Mouse (Mus musculus) cerebellum, adult 9-11 months (tissue): ENCODE results near the gene N4bp2l2.

Experiments
- DNase-seq: peaks from one replicate; pipeline ENCODE4 v3.0.0; 2022

Gene N4bp2l2

GRCm38 (mm10) chr5:150595366-150596016 lies 70.5 kb downstream of the N4bp2l2 start:
- DNase-seq, result no peak

GRCm38 (mm10) chr5:150594649-150595339 lies 71.2 kb downstream of the N4bp2l2 start:
- DNase-seq, result no peak

- DNase-seq, result peak; percentile 79
These were observed 72.0 kb downstream of the N4bp2l2 start for GRCm38 (mm10) chr5:150593756-150594648.

GRCm38 (mm10) chr5:150592904-150593755 lies 72.9 kb downstream of the N4bp2l2 start:
- peak; percentile 65 for DNase-seq

GRCm38 (mm10) chr5:150592186-150592903 lies 73.6 kb downstream of the N4bp2l2 start:
- no peak for DNase-seq

GRCm38 (mm10) chr5:150589945-150590344 lies 76.0 kb downstream of the N4bp2l2 start:
- DNase-seq, result no peak

GRCm38 (mm10) chr5:150584337-150584729 lies 81.7 kb downstream of the N4bp2l2 start:
- DNase-seq, result no peak

- peak; percentile 33 for DNase-seq
These were observed 82.2 kb downstream of the N4bp2l2 start for GRCm38 (mm10) chr5:150583622-150584336.

- DNase-seq, result no peak
These were observed 82.8 kb downstream of the N4bp2l2 start for GRCm38 (mm10) chr5:150583181-150583580.

- DNase-seq, result no peak
These were observed 84.8 kb downstream of the N4bp2l2 start for GRCm38 (mm10) chr5:150581180-150581579.

GRCm38 (mm10) chr5:150578613-150579171 lies 87.3 kb downstream of the N4bp2l2 start:
- no peak for DNase-seq

- no peak for DNase-seq
These were observed 89.2 kb downstream of the N4bp2l2 start for GRCm38 (mm10) chr5:150576832-150577231.

GRCm38 (mm10) chr5:150574885-150575284 lies 91.1 kb downstream of the N4bp2l2 start:
- DNase-seq, result no peak

- DNase-seq, result no peak
These were observed 91.6 kb downstream of the N4bp2l2 start for GRCm38 (mm10) chr5:150574403-150574802.

- DNase-seq, result no peak
These were observed 95.3 kb downstream of the N4bp2l2 start for GRCm38 (mm10) chr5:150570496-150571219.

GRCm38 (mm10) chr5:150566971-150567370 lies 99.0 kb downstream of the N4bp2l2 start:
- no peak for DNase-seq

- DNase-seq, result no peak
These were observed 99.8 kb downstream of the N4bp2l2 start for GRCm38 (mm10) chr5:150566226-150566625.

- DNase-seq, result no peak
These were observed 101.6 kb downstream of the N4bp2l2 start for GRCm38 (mm10) chr5:150564426-150564825.

GRCm38 (mm10) chr5:150561783-150562182 lies 104.2 kb downstream of the N4bp2l2 start:
- no peak for DNase-seq

GRCm38 (mm10) chr5:150561376-150561775 lies 104.6 kb downstream of the N4bp2l2 start:
- DNase-seq, result no peak
